Mouse (Mus musculus) limb, embryonic 15.5 days (tissue): Measurements from ENCODE around the gene Gm17455. TPM values are rescaled to one million over a fixed set of nuclear protein-coding genes. Genes with fewer than 3 reads are reported as not detected.

Source experiments
- ATAC-seq: fragments of 200-750 bp; cut with Nextera tagmentation; 2 replicates; pipeline ENCODE4 v1.8.0; 2017; ENCODE audit warnings: low read depth, moderate TSS enrichment; ENCODE audit not compliant: insufficient number of reproducible peaks, low FRiP score, low TSS enrichment
- H3K27ac ChIP-seq: fragments of 300-500 bp; sonication (generic); 2 replicates; pipeline ENCODE4 v1.5.1; 2015; ENCODE audit warnings: moderate library complexity, mild to moderate bottlenecking, inconsistent platforms
- H3K27me3 ChIP-seq: fragments of 300-500 bp; sonication (generic); 2 replicates; pipeline ENCODE4 v1.6.1; 2015; ENCODE audit warnings: inconsistent platforms
- H3K36me3 ChIP-seq: fragments of 300-500 bp; sonication (generic); 2 replicates; pipeline ENCODE4 v1.6.1; 2015; ENCODE audit warnings: inconsistent platforms
- H3K4me1 ChIP-seq: fragments of 300-500 bp; sonication (generic); 2 replicates; pipeline ENCODE4 v1.6.1; 2015; ENCODE audit warnings: inconsistent platforms
- H3K4me2 ChIP-seq: fragments of 300-500 bp; sonication (generic); 2 replicates; pipeline ENCODE4 v1.6.1; 2015; ENCODE audit warnings: mild to moderate bottlenecking, inconsistent platforms
- H3K4me3 ChIP-seq: fragments of 300-500 bp; sonication (generic); 2 replicates; pipeline ENCODE4 v1.5.1; 2015; ENCODE audit warnings: mild to moderate bottlenecking, inconsistent platforms
- H3K9ac ChIP-seq: fragments of 300-500 bp; sonication (generic); 2 replicates; pipeline ENCODE4 v1.6.1; 2015; ENCODE audit warnings: inconsistent platforms
- H3K9me3 ChIP-seq: fragments of 300-500 bp; sonication (generic); 2 replicates; pipeline ENCODE4 v1.6.1; 2016; ENCODE audit warnings: inconsistent platforms
- WGBS: fragments of 180-500 bp; shearing (Covaris S2); methylation state at CpG from one replicate; pipeline ENCODE4 v1.1.7; 2015; 5-methylcytosine and 5-hydroxymethylcytosine counted together
- polyA plus RNA-seq: library from polyadenylated mRNA; unstranded; fragments of >200 nt; fragmentation: Nextera tagmentation; extraction: Ambion mirVana; gene quantifications from 2 replicates; pipeline ENCODE4 v1.2.1, GENCODE M21; 2015

Gene Gm17455
- polyA plus RNA-seq, 1 experiment from 2014 or later: 1.2 TPM

DNA sequence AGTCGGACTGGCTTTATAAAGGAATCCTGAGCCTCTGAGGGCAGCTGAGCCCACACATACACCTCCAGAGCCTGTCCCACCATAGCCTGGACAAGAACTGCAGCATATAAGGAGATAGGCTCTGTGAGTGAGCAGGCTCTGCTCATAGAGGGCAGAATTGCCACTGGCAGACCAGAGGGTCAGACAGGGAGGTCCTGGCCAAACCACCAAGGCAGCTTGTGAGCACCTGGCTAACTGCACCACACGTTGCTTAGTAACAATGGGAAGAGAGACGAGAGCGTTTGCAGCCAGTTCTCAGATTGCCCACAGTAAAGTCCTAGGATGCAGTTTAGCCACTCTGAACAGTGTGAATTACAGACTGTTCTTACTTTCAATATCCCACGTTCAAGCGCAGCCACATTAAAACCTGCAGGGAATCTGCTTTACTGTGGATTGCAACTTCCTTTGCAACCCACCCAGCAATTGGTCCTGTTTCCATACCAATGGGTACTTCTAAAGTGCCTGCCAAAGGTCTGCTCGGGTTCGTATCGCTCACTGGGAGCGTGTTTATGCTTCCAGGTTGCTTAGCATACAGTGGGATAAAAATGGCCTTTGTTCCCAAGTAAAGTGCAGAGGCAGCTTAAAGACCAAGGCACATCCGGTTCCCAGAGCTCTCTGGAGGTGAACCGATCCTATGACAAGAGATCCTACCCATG lies 37.8 kb upstream of the Gm17455 start:
- no peaks in the 10 kb centered on the region for H3K9me3 ChIP-seq
- no peak for ATAC-seq

DNA sequence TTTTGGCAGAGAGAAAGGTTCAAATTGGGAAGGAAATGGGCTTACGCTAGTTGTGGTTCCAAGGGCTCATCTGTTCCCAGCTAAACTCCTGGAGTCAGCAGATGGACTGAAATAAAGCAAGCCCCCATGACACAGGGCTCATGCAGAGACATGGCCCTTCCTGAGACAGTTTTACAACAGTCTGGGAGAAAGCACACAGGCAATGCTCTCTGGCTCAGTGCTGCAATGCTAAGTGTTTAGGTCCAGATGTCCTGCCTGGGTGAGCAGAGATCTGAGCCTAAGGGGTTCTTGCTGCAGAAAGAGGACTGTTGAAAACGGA lies 37.3 kb upstream of the Gm17455 start:
- Histone ChIP-seq H3K27ac (peak overlapping the region; percentile 61), H3K9me3 (no peaks in the 10 kb centered on the region), H3K4me3 (no peak overlapping the region), H3K4me2 (no peak overlapping the region), H3K4me1 (peaks cover 33% of the 10 kb centered on the region), H3K9ac (no peak overlapping the region), H3K36me3 (no peaks in the 10 kb centered on the region), H3K27me3 (no peaks in the 10 kb centered on the region)
- no peak for ATAC-seq
- WGBS: 31% methylated on average over 2 of the region's 2 CpGs

More for the DNA sequence above, 37.8 kb upstream of the Gm17455 start:
- H3K27ac ChIP-seq: peak overlapping the region; percentile 61
- no peaks in the 10 kb centered on the region for H3K27me3 ChIP-seq
- H3K4me3 ChIP-seq: no peak overlapping the region
- no peak overlapping the region for H3K4me2 ChIP-seq
- H3K36me3 ChIP-seq: no peaks in the 10 kb centered on the region
- 34% methylated on average over 12 of the region's 12 CpGs for WGBS
- H3K4me1 ChIP-seq: peaks cover 33% of the 10 kb centered on the region
- H3K9ac ChIP-seq: no peak overlapping the region

DNA sequence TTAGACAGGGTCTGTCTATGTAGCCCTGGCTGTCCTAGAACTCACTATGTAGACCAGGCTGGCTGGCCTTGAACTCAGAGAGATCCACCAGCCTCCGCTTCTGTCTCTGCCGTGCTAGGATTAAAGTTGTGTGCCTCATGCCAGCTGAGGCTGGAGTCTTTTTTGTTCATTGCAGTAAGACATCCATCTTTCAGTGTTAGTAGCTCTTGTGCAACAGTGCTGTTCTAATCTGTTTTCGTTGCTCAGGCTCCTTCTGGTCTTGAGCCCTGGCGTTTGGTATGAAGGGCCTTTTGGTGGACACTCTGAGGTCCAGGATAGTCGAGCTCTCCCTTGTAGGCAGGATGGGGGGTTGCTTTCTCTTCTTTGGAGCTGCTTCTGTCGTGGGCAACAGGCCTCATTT lies 36.1 kb upstream of the Gm17455 start:
- H3K27ac ChIP-seq: no peak overlapping the region
- 60% methylated on average over 6 of the region's 6 CpGs for WGBS
- no peak overlapping the region for H3K4me2 ChIP-seq
- H3K4me3 ChIP-seq: no peak overlapping the region
- H3K9me3 ChIP-seq: no peaks in the 10 kb centered on the region
- no peak overlapping the region for H3K9ac ChIP-seq
- H3K4me1 ChIP-seq: peaks cover 33% of the 10 kb centered on the region
- no peaks in the 10 kb centered on the region for H3K36me3 ChIP-seq
- ATAC-seq: no peak
- H3K27me3 ChIP-seq: no peaks in the 10 kb centered on the region

DNA sequence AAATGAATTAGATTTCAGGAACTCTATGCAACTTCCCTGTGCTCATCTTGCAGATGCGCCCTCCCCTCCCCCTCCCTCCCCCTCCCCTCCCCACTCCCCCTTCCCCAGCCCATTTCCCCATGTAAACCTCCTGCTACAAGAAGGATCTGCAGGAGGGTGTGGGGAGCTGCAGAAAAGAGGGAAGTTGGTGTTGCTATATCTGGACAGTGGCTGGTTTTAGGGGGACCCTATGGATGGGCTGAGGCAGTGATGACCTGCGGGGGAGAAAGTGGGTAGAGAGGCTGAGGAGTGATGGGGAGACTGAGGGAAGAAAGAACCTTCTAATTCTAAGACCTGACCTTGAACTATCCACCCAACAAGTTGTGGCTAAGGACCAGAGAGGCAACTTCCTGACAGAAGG lies 32.4 kb upstream of the Gm17455 start:
- Histone ChIP-seq H3K4me3 (no peak overlapping the region), H3K9me3 (no peaks in the 10 kb centered on the region), H3K27me3 (no peaks in the 10 kb centered on the region), H3K9ac (no peak overlapping the region), H3K4me2 (no peak overlapping the region), H3K27ac (no peak overlapping the region), H3K4me1 (peaks cover 26% of the 10 kb centered on the region), H3K36me3 (no peaks in the 10 kb centered on the region)
- 91% methylated on average over 1 of the region's 2 CpGs for WGBS
- ATAC-seq: no peak

DNA sequence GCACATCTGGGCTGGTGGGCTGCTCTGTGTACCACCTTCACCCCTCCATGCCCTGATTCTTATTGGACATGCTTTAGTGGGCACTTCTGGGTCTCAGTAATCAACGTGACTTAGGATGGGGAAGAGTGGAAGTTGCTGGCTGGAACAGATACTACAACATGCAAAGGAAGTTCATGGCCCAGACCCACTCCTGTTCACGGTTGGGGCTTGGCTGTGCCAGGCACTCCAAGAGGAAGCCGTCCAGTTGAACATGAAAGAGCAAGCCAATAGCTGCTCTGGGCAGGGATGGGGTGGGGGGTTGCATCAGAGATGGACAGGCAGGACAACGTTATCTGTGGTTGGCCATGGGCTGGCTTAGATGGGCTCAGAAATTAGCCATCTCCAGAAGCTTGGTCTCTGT lies 31.6 kb upstream of the Gm17455 start:
- Histone ChIP-seq H3K36me3 (no peaks in the 10 kb centered on the region), H3K4me3 (no peak overlapping the region), H3K27me3 (no peaks in the 10 kb centered on the region), H3K9me3 (no peaks in the 10 kb centered on the region), H3K9ac (no peak overlapping the region), H3K27ac (no peak overlapping the region), H3K4me2 (no peak overlapping the region), H3K4me1 (peaks cover 20% of the 10 kb centered on the region)
- WGBS: 70% methylated on average over 4 of the region's 4 CpGs
- ATAC-seq: no peak

DNA sequence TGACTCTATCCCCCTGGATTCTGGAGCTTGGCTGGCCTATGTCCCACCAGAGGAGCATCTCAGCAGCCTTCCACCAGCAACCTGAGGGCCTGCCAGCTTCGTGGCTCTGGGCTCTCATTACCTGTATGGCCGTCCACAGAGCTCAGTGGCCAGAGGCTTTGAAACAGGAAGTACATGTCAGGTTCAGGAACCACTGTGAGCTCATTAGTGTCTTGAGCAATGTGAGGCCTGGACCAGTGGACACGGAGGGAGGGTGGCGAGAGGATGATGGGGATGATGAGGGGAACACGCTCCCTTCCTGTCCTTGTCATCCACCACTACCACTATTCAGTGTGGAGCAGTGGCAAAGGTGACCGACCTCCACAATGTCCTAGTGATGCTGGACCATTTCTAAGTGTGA lies 30.1 kb upstream of the Gm17455 start:
- no peak overlapping the region for H3K4me3 ChIP-seq
- no peak overlapping the region for H3K27ac ChIP-seq
- no peak overlapping the region for H3K4me2 ChIP-seq
- 86% methylated on average over 6 of the region's 6 CpGs for WGBS
- H3K27me3 ChIP-seq: no peaks in the 10 kb centered on the region
- no peak overlapping the region for H3K9ac ChIP-seq
- peaks cover 28% of the 10 kb centered on the region for H3K4me1 ChIP-seq
- H3K9me3 ChIP-seq: no peaks in the 10 kb centered on the region
- no peak for ATAC-seq
- H3K36me3 ChIP-seq: no peaks in the 10 kb centered on the region

DNA sequence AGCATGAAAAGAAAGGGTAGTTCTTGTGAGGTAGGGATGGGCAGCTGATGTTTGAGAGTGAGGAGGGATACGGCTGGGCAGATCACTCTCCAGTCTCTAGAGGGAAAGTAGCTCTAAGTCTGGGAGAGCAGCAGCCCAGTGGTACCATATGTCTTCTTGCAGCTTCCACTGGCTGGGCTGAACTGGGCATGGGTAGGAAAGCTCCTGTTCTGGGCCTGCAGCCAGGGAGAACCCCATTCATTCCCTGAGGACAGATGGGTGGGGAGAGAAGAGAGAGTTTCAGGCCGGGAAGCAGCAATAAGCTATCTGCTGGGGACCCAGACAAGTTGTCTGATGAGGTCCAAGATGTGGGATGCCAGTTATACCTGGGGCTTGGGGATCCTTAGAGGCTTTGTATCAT lies 29.4 kb upstream of the Gm17455 start:
- 61% methylated on average over 2 of the region's 2 CpGs for WGBS
- H3K27ac ChIP-seq: no peak overlapping the region

DNA sequence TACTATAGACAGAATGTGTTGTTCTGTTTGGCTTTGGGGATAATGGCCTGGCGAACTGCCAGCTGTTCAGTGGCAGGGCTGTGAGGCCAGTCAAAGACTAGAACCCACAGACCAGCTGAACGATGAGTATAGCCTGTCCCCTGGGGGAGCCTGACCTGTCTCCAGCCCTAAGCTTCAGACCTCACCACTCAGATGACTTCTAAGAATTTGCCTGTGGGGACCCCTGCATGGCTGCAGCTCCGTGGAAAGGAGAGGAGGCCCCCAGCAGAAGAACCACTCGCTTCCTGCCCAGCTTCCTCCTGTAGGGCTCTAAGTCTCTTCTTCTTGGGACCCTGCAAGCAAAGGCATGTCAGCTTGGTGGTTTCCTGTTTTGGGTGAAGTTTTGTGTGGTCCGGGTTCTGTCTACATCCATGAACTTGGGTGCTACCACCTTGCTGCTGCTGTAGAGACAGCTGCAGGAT lies 28.9 kb upstream of the Gm17455 start:
- H3K9ac ChIP-seq: no peak overlapping the region
- H3K4me1 ChIP-seq: peaks cover 24% of the 10 kb centered on the region
- no peaks in the 10 kb centered on the region for H3K36me3 ChIP-seq
- H3K4me3 ChIP-seq: no peak overlapping the region
- no peak overlapping the region for H3K4me2 ChIP-seq
- H3K9me3 ChIP-seq: no peaks in the 10 kb centered on the region
- H3K27ac ChIP-seq: no peak overlapping the region
- 59% methylated on average over 5 of the region's 5 CpGs for whole genome bisulfite sequencing
- no peaks in the 10 kb centered on the region for H3K27me3 ChIP-seq
- ATAC-seq: no peak

More for the DNA sequence above, 29.4 kb upstream of the Gm17455 start:
- no peaks in the 10 kb centered on the region for H3K27me3 ChIP-seq
- H3K9ac ChIP-seq: no peak overlapping the region
- H3K4me1 ChIP-seq: peaks cover 24% of the 10 kb centered on the region
- no peak overlapping the region for H3K4me2 ChIP-seq
- no peak for ATAC-seq
- H3K9me3 ChIP-seq: no peaks in the 10 kb centered on the region
- H3K36me3 ChIP-seq: no peaks in the 10 kb centered on the region
- H3K4me3 ChIP-seq: no peak overlapping the region

DNA sequence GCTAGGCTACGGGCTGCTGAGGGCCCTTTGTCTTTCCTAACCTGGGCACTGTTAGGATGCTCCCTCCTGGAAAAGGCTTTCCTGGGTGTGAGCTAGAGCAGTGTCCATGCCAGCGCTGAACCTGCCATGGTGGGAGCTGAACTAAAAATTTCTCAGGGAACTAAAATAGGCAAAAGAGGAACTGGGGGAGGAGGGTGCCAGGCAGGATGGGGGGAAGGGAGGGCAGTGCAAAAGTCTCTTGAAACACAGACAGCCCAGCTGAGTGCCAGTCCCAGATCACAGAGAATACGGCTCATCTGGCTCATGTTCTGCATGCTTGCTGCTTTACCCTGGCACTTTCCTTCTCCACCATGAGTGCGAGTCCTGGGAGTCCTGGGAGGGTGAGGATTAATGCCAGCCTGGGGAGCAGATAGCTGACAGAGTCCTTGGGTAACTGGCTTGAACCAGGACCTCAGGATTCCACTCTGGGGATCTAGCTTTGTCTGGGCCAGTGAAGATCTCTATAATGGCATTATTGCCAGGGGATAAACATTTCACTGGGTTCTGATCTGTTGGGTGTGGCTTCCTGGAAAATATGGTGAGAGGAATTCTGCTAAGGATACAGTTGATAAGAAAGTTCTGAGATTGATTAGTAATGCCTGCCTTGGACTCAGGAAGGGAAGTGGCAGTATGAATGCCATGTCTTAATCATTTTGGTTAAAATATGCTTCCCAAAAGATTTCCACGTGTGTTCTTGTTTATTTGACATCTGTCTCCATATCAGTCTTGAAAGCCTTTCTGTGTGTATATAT lies 27.7 kb upstream of the Gm17455 start:
- Histone ChIP-seq H3K4me3 (no peak overlapping the region), H3K9ac (no peak overlapping the region), H3K36me3 (no peaks in the 10 kb centered on the region), H3K4me1 (peaks cover 24% of the 10 kb centered on the region), H3K9me3 (no peaks in the 10 kb centered on the region), H3K4me2 (no peak overlapping the region), H3K27me3 (no peaks in the 10 kb centered on the region), H3K27ac (no peak overlapping the region)
- 71% methylated on average over 5 of the region's 5 CpGs for WGBS
- no peak for ATAC-seq

DNA sequence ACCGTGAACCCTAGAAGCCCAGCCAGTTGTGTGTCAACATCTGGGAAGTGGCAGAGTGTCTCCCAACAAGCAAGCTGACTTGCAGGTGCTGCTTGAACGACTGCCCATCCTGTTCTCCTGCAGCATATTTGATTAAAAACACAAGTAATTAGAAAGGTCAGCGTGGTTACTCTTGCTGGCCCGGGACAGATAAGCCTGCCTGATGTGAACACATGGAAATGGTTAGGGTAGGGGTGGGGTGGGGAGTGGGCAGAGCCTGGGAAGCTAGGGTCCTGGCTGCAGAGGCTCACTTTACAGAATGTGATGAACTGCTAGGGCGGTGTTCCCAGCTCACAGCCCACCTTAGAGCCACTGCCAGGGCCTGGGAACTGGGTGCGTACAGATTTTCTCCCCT lies 26.0 kb upstream of the Gm17455 start:
- ATAC-seq: no peak
- Histone ChIP-seq H3K27me3 (no peaks in the 10 kb centered on the region), H3K4me3 (no peak overlapping the region), H3K9ac (no peak overlapping the region), H3K4me1 (peaks cover 24% of the 10 kb centered on the region), H3K9me3 (no peaks in the 10 kb centered on the region), H3K27ac (peak overlapping the region; percentile 22; the same call in 1 of the 2 replicates), H3K36me3 (no peaks in the 10 kb centered on the region), H3K4me2 (no peak overlapping the region)
- WGBS: 22% methylated on average over 6 of the region's 6 CpGs

DNA sequence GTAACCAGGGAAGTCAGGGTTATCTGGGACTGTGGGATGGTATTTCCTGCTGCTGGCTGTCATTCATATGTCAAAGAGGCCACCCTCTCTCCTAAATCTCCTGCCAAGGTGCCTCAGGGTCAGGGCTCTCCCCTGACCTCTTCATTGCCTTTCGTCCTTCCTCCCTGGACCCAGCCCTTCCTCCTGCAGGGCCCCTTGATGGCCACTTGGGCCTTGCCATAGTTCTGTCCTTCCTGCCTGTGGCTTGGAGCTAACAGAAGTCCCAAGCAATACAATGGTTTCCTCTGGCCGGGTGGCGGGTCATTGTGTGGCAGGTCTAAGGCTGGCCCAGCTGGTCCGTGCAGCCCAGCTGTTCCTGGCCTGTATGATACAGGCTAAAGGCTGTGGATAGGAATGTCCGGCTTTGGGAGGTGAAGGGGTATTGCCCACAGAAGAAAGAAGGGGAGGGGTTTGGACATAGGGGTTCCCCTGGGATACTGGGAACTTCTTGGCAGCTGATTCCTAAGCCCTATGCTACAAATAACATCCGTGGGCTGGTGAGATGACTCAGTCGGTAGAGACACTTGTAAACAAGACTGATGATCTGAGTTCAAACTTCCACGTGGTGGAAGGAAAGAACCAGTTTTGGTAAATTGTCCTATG lies 25.5 kb upstream of the Gm17455 start:
- 47% methylated on average over 8 of the region's 8 CpGs for WGBS
- ATAC-seq: peak; percentile 52; the same call in 1 of the 2 replicates
- H3K9me3 ChIP-seq: no peaks in the 10 kb centered on the region
- no peaks in the 10 kb centered on the region for H3K36me3 ChIP-seq
- H3K4me2 ChIP-seq: no peak overlapping the region
- no peaks in the 10 kb centered on the region for H3K27me3 ChIP-seq
- H3K27ac ChIP-seq: peak overlapping the region; percentile 22; the same call in 1 of the 2 replicates
- peaks cover 24% of the 10 kb centered on the region for H3K4me1 ChIP-seq
- no peak overlapping the region for H3K9ac ChIP-seq
- H3K4me3 ChIP-seq: no peak overlapping the region

DNA sequence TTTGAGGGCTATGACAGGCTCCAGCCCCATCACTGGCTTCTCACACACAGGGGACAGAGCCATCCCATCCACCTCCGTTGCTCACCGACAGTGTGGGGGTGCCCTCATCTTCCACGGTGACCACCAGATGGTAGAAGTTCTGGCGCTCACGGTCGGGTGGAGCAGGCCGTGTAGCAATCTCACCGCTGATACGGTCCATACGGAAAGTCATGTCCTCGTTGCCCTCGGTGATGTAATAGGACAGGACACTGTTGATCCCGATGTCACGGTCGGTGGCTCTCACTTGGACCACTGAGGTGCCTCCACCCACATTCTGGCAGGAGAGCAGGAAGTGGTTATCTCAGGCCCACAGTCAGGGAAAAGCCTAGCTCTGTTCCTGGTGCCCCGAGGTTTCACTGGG lies 22.8 kb upstream of the Gm17455 start:
- H3K4me2 ChIP-seq: no peak overlapping the region
- no peaks in the 10 kb centered on the region for H3K9me3 ChIP-seq
- peaks cover 32% of the 10 kb centered on the region for H3K4me1 ChIP-seq
- H3K4me3 ChIP-seq: no peak overlapping the region
- no peak for ATAC-seq
- H3K9ac ChIP-seq: no peak overlapping the region
- no peaks in the 10 kb centered on the region for H3K36me3 ChIP-seq
- no peak overlapping the region for H3K27ac ChIP-seq
- no peaks in the 10 kb centered on the region for H3K27me3 ChIP-seq
- 91% methylated on average over 16 of the region's 16 CpGs for WGBS
